Mouse (Mus musculus) cerebellum, adult (tissue): ENCODE measurements around the gene Ccnl1.
A peak's percentile ranks its signal among the peaks of the same experiment; 100 is the strongest.

Experiments
- ATAC-seq: cut with Nextera tagmentation; 2 replicates; pipeline ENCODE4 v1.9.2; 2017; ENCODE audit warnings: mild to moderate bottlenecking, moderate library complexity, mixed read lengths; ENCODE audit not compliant: insufficient number of reproducible peaks, low FRiP score, low TSS enrichment

The Ccnl1 gene

DNA sequence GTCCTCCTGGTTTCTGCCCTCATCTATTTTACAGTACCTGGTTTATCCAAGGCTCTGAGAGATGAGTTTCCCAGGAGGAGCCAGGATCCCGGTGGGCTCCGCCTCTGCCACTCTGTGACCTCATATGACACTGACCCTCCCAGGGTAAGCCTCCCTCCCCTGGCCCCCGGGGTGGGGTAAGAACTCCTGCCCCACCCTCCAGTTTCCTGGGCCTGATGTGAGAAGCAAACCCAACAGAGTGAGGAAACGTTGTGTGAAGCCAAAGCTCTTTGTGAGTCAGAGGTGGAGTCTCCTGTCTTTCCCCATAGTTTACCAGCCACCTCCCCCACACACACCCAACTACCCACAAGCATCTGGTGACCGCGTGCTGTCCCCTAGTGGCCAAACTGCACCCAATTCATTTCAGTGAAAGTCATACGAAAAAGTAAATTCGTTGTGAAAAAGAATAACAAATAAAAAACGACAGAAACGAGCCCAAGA is 28.7 kb downstream of the Ccnl1 start:
- ATAC-seq: 0 out of 2 replicates have a peak, but pooled peaks have one; percentile 22

DNA sequence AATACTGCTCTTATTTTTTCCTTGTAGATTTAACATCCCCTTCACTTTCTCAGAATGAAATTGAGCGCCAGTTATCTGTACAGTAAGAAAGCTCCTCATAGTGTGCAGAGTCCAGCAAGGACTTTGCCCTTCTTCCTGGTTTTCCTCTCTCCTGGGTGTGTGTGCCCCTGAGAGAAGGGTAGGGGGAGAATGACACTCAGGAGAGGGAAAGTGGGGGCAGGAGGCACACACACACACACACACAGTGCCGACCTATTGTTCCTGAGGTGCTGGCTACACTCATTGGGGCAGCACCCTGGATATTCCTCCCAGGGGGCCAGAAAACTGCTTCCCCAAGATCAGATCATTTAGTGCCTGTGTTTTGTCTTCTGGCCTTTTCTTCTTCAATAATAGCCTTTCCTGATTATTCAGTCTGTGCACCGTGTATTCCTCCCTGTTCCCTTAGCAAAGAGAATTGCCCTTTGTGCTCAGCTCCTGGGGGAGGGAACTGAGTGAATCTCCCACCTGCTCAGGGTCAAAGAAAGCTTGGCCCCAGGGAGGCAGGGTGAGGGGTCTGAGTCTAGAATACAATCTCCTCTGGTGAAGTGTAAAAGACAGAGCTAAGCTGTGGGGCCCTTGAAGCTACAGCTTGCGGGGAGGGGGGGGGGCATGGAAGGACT is 29.3 kb downstream of the Ccnl1 start:
- ATAC-seq: no peak

DNA sequence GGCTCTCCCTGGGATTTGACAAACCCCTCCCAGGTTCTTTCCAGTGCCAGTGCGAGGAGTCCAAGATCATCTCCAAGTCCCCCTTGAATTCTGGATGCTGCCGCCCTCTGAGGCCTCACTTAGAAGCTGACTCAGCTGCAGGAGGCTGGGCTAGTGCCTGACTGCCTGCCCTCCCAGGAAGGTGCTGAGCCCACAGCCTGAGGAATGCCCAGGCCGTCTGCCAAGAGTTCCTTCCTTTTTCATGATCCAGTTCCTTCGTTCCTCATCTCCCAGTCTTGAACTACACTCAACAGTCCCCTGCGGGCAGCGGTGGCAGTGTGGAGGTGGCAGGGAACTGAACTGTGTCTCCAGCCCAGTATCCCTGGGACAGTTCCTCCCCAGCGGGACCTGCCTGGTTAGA is 30.4 kb downstream of the Ccnl1 start:
- ATAC-seq: 0 out of 2 replicates have a peak, but pooled peaks have one; percentile 11

DNA sequence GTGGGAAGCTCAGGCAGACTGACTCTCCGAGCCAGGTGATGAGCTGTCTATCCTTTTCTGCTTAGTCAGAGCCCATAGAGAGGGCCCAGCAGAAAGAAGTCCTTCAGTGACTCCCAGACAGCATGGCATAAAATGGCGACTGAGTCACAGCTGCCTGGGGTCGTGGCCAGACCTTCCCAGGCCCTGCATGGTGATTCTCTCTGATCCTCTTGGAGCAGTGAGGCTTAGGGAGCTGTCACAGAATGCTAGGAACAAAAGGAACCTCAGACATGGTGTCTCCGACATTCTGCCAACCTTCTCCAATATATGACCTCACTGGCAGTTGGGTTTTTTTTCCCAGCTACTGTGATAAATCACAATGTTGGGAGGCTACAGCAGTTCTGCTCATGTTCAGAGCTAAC is 30.9 kb downstream of the Ccnl1 start:
- ATAC-seq: no peak

DNA sequence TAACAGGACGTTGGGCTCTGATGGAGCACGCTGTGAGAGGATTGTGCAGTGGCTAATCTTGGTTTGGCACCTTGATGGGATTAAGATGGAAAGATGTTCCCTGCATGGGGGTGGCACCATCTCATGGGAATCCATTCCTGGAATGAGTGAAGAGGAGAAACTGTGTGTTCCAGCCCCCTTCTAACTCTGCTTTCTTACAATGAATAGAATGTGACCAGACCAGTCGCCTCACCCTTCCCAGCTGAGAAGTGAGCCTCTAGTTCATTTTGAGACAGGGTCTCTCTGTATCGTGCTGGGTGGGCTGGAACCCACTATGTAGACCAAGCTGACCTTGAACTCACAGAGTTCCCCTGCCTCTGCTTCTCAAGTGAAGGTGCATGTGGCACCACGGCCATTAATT is 31.6 kb downstream of the Ccnl1 start:
- ATAC-seq: no peak

DNA sequence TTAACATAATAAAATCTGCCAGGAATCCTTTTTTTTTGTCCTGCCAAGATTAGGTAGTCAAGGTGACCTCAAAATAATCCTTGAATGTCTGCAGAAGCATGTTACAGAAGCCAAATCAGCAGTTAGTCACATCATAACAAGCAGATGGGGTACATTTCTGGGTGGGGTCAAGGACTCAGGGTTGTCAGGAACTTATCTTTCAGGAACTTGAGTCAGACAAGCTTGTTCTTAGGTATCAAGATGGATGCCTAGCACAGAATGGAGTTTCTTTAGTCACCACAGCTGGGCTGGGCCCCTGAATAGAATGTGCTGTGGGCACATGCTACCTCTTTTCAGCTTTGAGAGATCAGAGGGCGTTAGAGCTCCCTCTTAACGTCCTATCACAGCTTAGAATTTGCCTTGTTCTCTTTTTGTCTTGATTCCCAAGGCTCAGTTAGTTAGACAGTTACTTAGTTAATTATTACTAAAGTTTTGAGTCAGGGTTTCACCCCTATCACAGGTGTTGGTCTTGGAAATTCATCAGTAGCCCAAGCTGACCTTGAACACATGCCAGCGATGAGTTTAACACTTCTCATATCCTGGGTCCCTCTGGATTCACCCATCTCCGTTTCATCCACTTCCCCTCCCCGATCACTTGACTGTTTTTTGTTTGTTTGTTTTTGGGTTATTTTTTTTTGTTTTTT is 32.9 kb downstream of the Ccnl1 start:
- no peak for ATAC-seq

DNA sequence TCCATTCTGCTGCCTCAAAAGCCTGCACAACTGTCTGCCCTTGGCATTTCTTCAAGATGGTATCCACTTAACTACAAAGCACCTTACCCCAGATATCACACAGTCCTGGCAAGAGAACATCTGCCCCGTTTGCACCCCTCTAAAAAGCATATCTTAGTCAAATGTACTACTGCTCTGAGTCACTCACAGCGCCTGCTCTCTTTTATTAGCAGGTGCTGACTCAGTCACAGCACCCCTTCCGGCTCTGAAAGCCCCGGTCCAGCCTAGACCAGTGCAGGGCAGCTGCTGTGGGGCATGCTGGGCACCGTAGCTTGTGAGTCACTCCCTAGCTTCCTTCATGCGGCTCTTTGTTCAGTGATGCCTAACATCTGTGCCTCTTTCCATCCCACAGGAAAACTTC is 35.6 kb downstream of the Ccnl1 start:
- no peak for ATAC-seq

DNA sequence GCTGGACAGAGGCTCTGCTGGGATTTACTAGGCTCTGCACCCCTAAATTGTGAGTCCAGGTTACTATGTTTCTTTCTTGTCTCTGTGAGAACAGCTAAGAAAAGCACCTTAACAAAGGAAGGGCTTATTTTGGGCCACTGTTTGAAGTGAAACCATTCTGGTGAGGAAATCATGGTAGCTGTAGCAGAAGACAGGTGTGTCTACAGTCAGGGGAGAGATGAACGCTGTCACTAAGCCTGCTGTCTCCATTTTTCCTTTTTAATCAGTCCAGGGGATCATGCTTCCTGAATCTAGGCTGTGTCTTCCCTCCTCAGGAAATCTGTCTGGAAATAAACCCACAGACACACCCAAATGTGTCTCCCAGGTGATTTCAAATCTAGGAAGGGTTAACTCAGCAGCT is 36.4 kb downstream of the Ccnl1 start:
- no peak for ATAC-seq

DNA sequence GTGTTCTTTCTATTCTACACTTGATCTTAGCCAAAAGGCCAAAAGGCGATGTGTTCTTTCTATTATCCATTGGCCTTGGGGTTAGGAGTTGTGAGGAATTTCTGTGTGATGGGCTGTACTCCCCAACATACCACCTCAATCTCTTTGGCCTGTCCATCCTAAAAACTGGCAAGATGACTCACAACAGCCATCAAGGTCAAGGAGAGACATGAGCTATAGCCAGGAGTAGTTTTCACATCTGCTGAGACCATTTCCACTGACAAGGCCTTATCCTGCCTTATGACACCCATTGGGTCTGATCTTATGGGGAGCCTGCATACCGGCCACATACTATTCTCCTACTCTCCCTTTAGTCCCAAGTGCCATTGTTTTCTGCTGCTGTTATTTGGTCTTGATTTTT is 39.0 kb downstream of the Ccnl1 start:
- no peak for ATAC-seq

DNA sequence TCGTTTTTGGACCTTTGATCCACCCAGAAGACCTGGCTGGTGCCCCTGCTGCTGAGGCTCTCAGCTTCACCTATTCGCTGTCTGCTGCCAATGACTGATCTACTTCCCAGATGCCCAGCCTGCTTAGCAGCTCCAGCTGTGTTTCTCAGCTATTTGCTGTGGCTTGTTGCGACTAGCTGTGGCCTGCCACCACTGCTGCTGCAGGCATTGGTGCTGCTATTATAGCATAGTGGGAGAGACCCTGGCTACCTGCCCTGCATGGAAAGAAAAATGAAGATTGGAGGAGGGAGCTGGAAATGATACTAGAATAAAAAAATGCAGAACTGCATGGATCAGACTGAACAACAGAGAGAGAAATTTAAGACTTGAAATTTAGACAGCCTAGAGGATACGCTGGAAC is 45.1 kb downstream of the Ccnl1 start:
- ATAC-seq: no peak

DNA sequence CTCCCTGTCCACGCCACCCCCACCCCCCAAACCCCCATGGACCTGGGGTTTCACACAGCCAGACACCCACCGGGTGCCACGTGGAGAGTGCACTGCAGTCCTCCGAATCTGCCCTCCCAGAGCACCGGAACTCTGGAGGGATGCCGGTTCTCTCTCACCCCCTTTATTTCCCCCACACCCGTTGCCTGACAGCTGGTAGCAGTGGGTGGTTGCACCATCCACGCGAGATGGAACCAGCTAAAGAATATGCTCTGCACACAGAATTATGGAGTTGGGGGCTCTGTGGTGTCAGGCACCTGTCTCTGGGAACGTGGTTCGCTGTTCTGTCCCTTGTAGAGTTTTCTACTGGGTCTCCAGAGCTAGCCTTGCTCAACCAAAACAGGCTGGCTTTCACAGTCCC is 45.8 kb downstream of the Ccnl1 start:
- ATAC-seq: no peak

DNA sequence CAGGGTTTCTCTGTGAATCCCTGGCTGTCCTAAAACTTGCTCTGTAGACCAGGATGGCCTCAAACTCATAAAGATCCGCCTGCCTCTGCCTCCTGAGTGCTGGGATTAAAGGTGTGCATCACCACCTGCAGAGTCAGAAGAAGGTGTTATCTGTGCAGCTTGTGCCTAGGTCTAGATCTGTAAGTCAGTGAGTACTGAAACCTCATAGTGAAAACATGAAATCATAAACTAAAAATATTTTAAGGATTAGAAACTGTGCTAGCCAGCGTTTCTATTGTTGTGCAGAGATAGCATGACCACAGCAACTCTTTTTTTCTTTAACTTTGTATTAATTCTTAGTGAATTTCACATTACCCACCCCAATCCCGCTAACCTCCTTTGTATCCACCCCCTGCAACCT is 46.8 kb downstream of the Ccnl1 start:
- no peak for ATAC-seq

DNA sequence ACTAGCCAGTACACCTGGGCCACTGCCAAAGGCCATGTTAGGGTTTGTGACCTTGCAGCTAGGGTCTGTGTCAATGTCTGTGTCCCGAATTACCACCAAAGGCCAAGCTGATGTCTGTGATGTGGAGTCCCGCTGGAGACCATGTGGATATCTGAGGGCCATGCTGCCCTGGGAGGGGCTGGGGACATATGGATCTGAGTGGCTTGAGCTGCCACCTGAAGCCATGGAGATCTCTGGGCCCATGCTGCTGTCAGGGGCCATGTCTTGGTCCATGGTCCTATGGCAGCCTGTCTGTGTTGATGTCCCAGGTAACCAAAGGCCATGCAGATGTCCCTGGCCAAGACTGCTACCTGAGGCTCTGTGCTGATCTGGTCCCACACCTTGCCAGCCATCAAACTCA is 48.6 kb downstream of the Ccnl1 start:
- no peak for ATAC-seq

DNA sequence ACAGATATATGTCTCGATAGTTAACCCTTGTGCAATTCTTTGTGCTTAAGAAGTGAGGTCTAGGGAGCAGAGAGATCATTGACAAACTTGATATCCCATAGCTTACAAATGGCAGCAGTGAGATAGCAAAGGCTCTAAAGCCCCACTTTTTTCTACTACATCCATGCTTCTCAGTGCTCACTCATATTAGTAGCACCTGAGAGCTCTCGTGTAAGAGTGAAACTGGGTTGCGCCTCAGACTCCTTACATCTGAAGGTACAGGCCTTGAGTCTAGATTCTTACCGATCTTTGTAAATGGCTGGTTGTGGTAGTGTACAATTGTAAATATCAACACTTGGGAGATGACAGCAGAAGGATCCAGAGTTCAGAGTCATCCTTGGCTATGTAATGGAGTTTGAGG is 50.5 kb downstream of the Ccnl1 start:
- ATAC-seq: no peak

DNA sequence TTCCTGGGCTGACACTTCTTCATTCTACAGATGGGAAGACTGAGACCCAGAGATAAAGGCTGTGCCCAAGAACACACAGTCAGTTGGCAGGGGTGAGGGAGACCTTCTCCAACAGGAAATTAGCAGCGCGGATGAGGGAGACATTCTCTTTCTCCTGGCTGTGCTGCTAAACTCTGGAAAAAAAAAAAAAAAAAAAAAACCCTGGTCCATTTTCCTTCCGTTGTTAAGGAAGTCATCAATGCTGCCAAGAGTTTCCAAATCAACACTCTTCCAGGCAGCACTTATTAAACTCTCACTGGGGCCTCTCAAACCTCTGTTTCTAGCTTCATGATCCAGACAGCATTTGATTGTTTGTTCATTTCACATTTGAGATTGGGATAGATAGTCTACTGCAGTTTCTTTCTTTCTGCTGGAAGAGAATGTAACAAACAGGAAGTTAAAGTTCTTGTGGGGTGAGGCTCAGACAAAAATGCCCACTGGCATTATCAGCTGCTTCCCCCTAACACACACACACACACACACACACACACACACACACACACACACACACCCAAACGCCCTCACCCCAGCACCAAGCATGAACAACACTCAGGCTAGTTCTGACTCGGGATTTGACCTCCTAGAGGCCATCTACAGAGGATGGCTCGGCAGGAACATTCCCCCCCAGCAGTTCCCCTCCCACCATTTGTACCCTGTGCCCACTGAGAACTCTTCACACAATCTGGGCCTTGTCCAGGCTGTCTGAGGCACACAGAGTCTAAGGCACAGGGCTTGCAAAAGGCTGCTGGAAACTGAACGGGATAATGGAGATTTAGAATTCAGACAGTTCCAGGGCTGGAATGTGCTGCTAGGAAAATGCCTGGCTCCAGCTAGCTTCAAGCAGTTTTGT is 52.5 kb downstream of the Ccnl1 start:
- ATAC-seq: no peak

DNA sequence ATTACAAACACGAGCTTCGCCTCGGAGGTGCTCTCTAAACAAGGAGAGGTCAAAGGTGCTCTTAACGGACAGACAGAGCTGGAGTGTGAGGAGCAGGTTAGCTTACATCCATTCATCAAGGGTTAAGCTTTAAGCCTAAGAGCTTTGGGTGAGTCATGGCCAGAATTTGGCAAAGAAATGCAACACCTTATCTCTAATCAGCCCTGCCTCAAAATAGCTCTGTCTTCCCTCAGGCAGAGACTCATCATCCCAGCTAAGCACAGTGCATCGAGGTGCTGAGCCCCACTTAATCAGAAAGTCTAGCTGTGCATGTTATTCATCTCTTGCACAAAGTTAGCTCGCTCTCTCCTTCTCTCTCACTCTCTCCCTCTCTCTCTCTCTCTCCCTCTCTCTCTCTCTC is 53.3 kb downstream of the Ccnl1 start:
- peak; percentile 58; the same call in 1 of the 2 replicates for ATAC-seq

DNA sequence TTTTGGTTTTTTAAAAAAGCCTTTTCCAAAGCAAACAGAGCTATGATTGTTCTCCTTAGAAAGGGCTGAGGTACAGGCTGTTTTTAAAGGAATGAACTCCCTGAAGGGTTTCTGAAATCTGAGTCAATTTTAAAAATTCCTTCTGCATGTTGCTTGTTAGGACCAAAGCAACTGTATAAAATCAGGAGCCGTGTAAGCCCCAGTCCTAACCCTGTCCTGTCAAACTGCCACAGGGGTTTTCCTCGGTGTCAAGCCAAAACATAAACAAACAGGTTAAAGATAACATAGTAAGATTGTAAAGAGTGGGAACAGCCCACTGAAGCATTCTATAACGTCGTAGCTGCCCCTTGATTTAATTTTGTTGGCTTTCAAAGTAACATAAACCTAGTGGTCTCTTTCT is 53.9 kb downstream of the Ccnl1 start:
- no peak for ATAC-seq

DNA sequence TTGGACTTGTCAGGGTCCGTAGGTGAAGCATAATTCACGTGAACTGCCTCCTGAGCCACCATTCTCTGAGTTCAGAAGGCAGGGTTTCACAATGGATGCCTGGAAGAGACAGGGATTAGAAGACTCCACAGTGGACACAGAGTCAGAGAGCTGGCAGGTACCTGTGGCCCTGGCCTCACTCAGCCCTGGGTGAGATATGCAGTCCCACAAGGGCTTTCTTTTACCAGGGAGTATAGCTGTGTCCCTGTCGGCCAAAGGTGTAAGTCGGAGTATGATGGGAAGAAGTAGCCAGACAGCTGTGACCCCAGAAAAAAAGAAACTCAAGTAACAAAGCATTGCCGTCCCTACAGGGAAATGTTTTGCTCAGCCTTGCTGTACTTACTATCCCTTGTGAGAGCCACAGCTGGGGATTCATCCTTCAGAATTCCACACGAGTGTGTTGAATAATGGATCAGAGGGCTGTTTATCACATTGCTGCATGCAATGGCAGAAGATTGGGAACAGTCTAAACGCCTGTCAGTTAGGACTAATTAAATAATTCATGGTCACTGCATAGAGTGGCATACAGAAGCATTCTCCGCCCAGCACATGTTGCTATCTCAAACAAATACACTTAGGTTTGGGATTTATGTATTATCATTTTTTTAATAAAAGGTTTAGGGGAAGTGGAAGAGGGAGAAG is 59.3 kb downstream of the Ccnl1 start:
- ATAC-seq: no peak

DNA sequence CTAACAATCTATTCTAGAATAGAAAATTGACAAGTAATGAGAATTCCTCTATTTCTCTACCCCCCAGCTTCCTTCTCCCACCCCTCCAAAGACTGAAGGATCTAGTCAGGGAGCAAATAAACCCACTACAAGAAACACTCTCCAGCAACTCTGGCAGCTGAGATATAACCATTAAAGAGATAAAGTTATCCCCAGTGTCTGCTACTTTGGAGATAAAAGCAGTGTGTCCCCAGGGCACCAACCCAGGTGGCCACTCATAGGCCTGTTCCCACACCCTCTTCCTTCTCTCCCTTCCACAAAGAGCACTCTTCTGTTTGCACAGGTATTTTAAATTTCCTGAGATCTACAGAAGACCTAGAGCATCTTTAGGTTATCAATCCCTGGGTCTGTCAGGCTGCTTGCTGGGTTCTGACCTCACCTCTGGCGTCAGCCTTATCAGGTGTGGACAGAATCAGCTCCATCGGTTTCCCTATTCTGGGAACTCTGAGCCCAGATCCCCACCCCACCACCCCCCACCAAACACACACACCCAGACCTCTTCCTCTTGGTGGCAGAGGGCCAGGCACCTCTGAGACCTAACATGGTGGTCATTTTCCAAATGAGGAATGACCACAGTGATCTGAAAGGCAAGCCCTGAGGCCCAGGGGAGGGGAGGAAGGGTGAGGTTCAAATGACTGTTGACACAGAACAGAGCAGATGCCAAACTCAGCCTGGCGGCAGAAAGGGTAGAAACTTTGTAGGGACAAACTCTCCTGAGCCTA is 60.6 kb downstream of the Ccnl1 start:
- ATAC-seq: no peak
